Mouse (Mus musculus) cerebral cortex, adult 2 months (tissue): Measurements from ENCODE around the gene Vasp.

Experiments used
- WGBS: fragments of 180-500 bp; shearing (Covaris S2); methylation state at CpG from one replicate; pipeline ENCODE4 v1.1.7; 2018; 5-methylcytosine and 5-hydroxymethylcytosine counted together

Vasp gene

GRCm38 (mm10) chr7:19303770-19304169, 32.2 kb upstream of the Vasp start:
- 6% methylated on average over 16 of the region's 16 CpGs for WGBS

GRCm38 (mm10) chr7:19303046-19303305, 31.4 kb upstream of the Vasp start:
- WGBS = 85% methylated on average over 12 of the region's 12 CpGs

DNA sequence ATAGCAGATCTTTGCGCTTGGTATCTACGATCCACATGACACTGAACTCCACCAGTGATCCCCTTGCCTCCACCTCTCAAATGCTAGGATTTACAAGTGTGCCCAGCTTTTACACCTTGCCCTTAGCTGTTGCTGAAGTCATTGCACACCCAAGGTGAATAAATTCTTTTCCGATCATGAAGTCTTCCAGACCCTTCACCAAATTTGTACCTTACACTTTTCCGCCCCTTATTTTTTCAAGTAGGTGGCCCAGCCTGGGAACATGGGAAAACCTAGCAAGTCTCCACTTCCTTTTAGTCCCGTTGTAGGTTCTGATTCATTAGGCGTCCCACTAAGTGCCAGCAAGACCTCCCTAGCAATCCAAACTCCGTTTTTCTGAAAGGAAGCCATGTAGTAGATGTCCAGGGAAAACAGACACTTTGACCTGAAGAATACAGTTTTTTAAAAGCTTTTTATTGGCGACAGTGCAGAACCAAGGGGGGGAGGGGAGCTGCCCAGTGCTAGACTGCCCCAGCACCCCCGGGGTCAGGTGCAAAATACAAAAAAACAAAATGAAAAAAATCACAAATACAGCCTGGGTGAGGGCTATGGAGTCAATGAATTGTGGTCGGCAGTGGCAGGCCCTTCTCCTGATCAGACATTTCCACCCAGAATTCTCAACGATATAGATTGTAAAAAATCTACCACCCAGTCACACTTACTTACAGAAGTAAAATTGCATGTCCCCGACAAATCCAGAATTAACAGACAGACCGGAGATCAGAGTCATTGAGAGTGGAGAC, 30.8 kb upstream of the Vasp start:
- WGBS = 55% methylated on average over 13 of the region's 13 CpGs

DNA sequence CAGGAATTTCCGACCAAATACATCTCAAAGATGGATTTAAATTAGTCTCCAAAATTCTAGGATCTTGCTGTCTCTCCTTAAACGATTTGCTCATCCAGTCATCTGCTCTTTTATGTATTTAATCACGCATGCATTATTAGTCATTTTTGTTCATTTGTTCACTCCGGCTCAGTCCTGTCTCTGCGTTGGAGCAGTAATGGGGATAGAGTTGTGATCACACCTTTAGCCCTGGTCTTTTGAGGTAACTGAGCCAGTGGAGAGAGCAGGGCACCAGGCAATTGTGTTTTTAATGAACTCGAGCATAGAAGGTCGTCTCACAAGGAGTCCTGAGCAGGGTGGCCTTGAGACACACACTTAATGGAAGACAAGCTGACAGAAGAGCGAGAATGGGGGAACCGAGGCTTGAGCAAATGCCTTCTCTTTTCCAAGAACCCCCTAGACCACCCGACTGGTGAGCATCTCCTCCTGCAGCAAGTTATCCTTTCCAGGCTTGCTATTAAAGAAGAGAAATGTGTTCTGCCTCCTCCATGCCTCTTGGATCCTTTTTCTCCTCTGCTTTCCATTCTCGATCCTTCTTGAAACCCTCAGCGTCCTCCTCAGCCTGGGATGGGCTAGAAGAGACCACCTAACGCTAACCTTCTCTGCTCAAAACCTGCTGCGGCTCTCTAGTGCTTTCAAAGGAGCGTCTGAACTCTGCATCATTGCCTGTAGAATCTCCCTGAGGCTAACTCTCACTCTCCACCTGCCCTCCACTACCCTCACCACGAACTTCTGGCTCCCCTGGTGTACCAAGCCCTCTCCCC, 30.0 kb upstream of the Vasp start:
- WGBS = 7% methylated on average over 16 of the region's 16 CpGs

GRCm38 (mm10) chr7:19300501-19301421, 29.1 kb upstream of the Vasp start:
- WGBS = under 1% methylated on average over 29 of the region's 29 CpGs

- WGBS = 23% methylated on average over 3 of the region's 3 CpGs
Measured at GRCm38 (mm10) chr7:19299194-19299593, 27.6 kb upstream of the Vasp start.

DNA sequence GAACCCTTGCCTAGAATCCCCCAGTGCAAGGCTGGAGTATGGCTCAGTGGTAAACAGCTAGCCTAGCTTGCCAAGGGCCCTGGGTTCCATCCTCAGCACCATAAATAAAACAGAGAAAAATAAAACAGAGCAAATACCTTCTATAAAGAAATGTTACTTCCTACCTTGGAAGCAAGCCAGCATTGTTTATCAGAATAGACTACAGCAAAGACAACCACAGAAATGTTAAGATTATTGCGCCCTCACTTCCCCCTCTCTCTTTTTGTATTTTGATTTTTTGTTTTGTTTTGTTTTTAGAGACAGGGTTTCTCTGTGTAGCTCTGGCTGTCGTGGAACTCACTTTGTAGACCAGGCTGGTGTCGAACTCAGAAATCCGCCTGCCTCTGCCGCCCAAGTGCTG, 26.2 kb upstream of the Vasp start:
- WGBS = 87% methylated on average over 5 of the region's 5 CpGs

- WGBS = 85% methylated on average over 6 of the region's 6 CpGs
Measured at GRCm38 (mm10) chr7:19297034-19297433, 25.4 kb upstream of the Vasp start.

DNA sequence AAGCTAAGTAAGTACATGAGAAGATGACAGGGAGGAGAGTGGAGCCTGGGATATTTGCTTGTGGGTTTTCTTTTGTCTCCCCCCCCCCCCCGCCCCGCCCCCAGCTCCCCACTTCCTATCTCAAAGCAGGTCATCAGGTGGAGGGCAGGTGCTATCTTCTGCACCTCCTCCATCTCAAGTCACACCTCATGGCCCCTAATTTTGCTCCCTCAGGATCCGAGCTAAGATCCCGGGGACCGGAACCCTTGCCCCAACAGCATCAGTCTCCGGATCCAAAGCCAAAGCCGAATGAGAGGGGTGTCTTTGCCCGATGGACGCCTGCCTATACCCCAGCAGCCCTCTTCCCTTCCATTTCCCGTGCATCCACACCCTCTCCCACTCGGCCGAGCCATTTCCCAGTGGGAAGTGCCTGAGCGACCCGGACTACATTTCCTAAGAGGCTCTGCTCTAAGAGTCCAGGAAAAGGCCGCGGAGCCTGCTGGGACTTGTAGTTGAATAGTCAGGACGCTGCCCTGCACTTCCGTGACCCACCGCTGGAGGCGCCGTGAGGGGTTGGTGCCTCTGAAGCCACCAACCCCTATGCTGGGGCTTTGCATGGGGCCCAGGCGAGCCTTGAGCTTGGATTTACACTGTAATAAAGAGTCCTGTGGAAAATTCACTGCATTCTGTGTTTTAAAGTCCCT, 24.0 kb upstream of the Vasp start:
- 17% methylated on average over 21 of the region's 22 CpGs for WGBS

DNA sequence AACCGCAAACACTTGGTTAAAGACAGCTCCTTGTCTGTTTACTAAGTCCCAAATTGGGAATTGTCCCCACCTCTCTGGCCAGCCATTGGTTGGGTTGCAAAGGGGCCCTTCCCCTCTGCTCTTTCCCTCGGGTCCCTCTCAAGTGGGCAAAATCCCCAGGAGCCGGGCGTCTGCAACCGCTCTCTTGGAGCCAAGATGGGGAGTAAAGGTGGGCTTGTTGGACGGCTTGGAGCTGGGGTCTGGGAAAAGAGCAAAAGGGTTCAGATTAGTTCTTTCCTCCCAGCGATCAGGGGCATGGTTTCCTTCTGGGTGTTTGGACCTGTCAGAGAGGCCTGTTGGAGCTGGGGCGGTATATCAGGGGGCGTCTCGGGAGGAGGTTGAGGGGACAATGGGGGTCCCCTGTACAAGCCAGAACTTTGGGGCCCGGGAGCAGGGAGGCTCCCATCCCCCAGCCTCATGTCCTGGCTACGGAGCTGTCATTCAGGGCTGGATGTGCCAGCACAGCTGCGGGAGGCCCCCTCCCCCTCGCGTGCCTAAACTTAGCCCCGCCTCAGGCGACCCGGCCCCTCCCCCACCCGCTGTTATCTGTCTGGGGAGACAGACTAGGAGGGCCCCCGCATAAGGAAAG, 19.5 kb upstream of the Vasp start:
- 18% methylated on average over 20 of the region's 20 CpGs for WGBS

DNA sequence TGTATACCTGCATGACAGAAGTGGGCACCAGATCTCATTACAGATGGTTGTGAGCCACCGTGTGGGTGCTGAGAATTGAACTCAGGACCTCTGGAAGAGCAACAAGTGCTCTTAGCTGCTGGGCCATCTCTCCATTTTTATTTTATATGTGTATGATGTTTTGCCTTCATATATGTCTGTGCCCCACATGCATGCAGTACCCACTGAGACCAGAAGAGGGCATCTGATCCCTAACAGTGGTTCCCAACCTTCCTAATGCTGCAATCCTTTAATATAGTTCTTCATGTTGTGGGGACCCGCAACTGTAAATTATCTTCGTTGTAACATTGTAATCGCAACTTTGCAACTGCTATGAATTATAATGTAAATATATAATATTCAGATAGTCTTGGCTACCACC, 13.1 kb upstream of the Vasp start:
- WGBS = 35% methylated on average over 4 of the region's 4 CpGs

DNA sequence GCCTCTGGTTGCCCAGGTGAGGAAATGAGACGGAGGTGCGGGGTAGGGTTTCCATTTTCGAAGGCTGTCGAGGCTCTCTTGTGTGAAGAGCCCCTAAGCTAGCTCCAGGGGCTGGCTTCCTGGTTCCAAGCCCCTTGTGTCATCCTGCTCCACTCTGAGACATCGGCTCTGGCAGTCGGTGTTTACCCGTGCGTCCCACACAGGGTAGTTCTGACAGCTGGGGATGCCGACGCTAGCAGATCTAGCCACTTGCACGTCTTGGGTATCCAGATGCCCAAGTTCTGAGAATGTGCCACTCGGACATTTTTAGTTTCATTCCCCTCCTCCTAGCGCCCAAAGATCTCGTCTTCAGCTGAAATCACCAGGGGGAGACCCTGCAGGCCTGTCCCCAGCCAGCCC, 11.8 kb upstream of the Vasp start:
- 19% methylated on average over 14 of the region's 14 CpGs for WGBS

GRCm38 (mm10) chr7:19282791-19283405, 11.3 kb upstream of the Vasp start:
- 1% methylated on average over 35 of the region's 35 CpGs for WGBS

- under 1% methylated on average over 37 of the region's 37 CpGs for WGBS
Measured at GRCm38 (mm10) chr7:19282385-19282784, 10.8 kb upstream of the Vasp start, which contains the start of gene Rtn2. Gene Rtn2 (plus strand): TSS chr7:19282624.

GRCm38 (mm10) chr7:19281680-19282304, 10.2 kb upstream of the Vasp start:
- 24% methylated on average over 6 of the region's 6 CpGs for WGBS

- WGBS = 4% methylated on average over 46 of the region's 46 CpGs
Measured at GRCm38 (mm10) chr7:19279581-19280114, 8.0 kb upstream of the Vasp start, which contains the start of gene Ppm1n. Gene Ppm1n (minus strand): TSS chr7:19280064.

DNA sequence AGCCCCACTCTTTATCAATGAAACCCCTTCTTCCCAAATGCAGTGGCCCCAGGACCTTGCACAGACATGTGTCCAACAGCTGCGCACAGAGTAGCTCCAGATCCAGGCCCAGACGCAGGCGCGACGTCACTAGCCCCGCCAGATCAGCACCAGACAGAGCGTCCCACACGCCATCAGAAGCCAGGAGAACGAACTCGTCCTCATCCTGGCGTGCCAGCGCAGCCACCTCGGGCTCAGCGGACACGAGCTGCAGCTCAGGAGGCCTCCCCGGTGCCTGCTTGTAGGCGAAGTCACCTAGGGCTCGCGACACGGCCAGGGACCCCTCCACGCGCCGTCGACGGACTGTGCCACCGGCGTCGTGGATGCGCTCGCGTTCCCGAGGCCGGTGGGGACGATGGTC, 7.4 kb upstream of the Vasp start:
- 9% methylated on average over 34 of the region's 34 CpGs for WGBS

GRCm38 (mm10) chr7:19276253-19276652, 4.6 kb upstream of the Vasp start:
- WGBS = 65% methylated on average over 4 of the region's 4 CpGs

DNA sequence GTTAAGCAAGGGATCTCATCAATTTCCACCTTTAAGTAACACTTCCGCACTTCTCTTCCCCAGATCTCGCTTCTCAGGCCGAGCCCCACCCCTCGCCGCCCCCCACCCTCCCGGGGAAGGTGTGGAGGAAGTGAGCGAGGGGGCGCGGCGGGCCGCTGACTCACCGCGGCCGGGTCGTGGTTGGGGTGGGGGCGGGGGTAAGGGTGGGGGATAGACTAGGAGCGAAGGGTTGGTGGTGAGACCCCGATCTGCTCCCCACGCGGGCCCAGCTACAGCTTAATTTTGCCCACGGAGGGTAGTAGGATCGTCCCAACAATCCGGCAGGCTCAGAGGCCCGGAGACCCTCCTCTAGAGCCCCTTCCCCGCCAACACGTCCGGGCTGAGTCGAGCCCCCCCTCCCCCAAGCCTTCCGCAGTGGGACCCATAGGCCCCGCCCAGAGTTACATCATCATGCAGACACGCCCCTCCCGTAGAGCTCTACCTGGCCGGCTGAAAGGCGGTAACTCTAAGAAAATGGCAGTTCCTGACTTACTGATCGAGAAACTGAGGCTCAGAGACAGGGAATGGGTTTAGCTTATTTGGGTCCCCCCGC, 652 bp upstream of the Vasp start:
- WGBS = 1% methylated on average over 36 of the region's 36 CpGs
